Mouse (Mus musculus) T-helper 17 cell (primary cell): ENCODE measurements at regions not wholly inside any gene's neighbourhood (a gene's known extent, or its start where the extent isn't known, plus 50 kb on each side); places are given as distances from the start of the nearest gene placed in this dataset.

ENCODE experiments used
- in situ Hi-C, 2 experiments: fragments of 300-600 bp; cut with MboI, MseI; formaldehyde crosslinking; loops; 1 replicate in 1 of 2; 2 replicates in 1 of 2; pipeline ENCODE4 v1.15.1; 2025; ENCODE audit warnings: high pct_unique_total_duplicates in 2 of 2

- in situ Hi-C loops, result loop anchor here in 1 of 2 experiments (25.0 kb wide), 1 partner anchor 1500 kb away; no protein-coding TSS in a partner anchor
Observed at GRCm38 (mm10) chr7:73612752-73613092, 71.1 kb upstream of the Chd2 start.

GRCm38 (mm10) chr7:73611866-73612751 is 70.5 kb upstream of the Chd2 start:
- in situ Hi-C loops, result loop anchor here in 1 of 2 experiments (25.0 kb wide), 1 partner anchor 1500 kb away; no protein-coding TSS in a partner anchor

GRCm38 (mm10) chr7:73608804-73609275 is 67.2 kb upstream of the Chd2 start:
- in situ Hi-C loops, result loop anchor here in 1 of 2 experiments (25.0 kb wide), 1 partner anchor 1497 kb away; no protein-coding TSS in a partner anchor

GRCm38 (mm10) chr7:73608070-73608803 is 66.6 kb upstream of the Chd2 start:
- in situ Hi-C loops, result loop anchor here in 1 of 2 experiments (25.0 kb wide), 1 partner anchor 1496 kb away; no protein-coding TSS in a partner anchor

GRCm38 (mm10) chr7:73607450-73608005 is 65.9 kb upstream of the Chd2 start:
- in situ Hi-C loops, result loop anchor here in 1 of 2 experiments (25.0 kb wide), 1 partner anchor 1495 kb away; no protein-coding TSS in a partner anchor

- in situ Hi-C loops, result loop anchor here in 1 of 2 experiments (25.0 kb wide), 1 partner anchor 1495 kb away; no protein-coding TSS in a partner anchor
Observed at GRCm38 (mm10) chr7:73606677-73607449, 65.2 kb upstream of the Chd2 start.

- in situ Hi-C loops, result loop anchor here in 1 of 2 experiments (25.0 kb wide), 1 partner anchor 1492 kb away; no protein-coding TSS in a partner anchor
Observed at GRCm38 (mm10) chr7:73604597-73604996, 63.0 kb upstream of the Chd2 start.

GRCm38 (mm10) chr7:73602815-73603551 is 61.4 kb upstream of the Chd2 start:
- in situ Hi-C loops, result loop anchor here in 1 of 2 experiments (25.0 kb wide), 1 partner anchor 1491 kb away; no protein-coding TSS in a partner anchor

GRCm38 (mm10) chr7:73601336-73601735 is 59.7 kb upstream of the Chd2 start:
- in situ Hi-C loops, result loop anchor here in 1 of 2 experiments (25.0 kb wide), 1 partner anchor 1489 kb away; no protein-coding TSS in a partner anchor

- in situ Hi-C loops, result loop anchor here in 1 of 2 experiments (25.0 kb wide), 1 partner anchor 1488 kb away; no protein-coding TSS in a partner anchor
Observed at GRCm38 (mm10) chr7:73600776-73601175, 59.1 kb upstream of the Chd2 start.

GRCm38 (mm10) chr7:73600003-73600385 is 58.4 kb upstream of the Chd2 start:
- in situ Hi-C loops, result loop anchor here in 1 of 2 experiments (25.0 kb wide), 1 partner anchor 1488 kb away; no protein-coding TSS in a partner anchor

GRCm38 (mm10) chr7:73599354-73600002 is 57.8 kb upstream of the Chd2 start:
- in situ Hi-C loops, result loop anchor here in 1 of 2 experiments (25.0 kb wide), 3 partner anchors 1088 to 1988 kb away; no protein-coding TSS in a partner anchor

GRCm38 (mm10) chr7:73597968-73598367 is 56.3 kb upstream of the Chd2 start:
- in situ Hi-C loops, result loop anchor here in 1 of 2 experiments (25.0 kb wide), 2 partner anchors 1089 to 1989 kb away; no protein-coding TSS in a partner anchor

GRCm38 (mm10) chr7:73596866-73597840 is 55.5 kb upstream of the Chd2 start:
- in situ Hi-C loops, result loop anchor here in 1 of 2 experiments (25.0 kb wide), 2 partner anchors 1090 to 1990 kb away; no protein-coding TSS in a partner anchor

GRCm38 (mm10) chr7:73596415-73596814 is 54.8 kb upstream of the Chd2 start:
- in situ Hi-C loops, result loop anchor here in 1 of 2 experiments (25.0 kb wide), 2 partner anchors 1091 to 1991 kb away; no protein-coding TSS in a partner anchor

GRCm38 (mm10) chr7:73595860-73596259 is 54.2 kb upstream of the Chd2 start:
- in situ Hi-C loops, result loop anchor here in 1 of 2 experiments (25.0 kb wide), 2 partner anchors 1091 to 1991 kb away; no protein-coding TSS in a partner anchor

GRCm38 (mm10) chr7:73595140-73595825 is 53.7 kb upstream of the Chd2 start:
- in situ Hi-C loops, result loop anchor here in 1 of 2 experiments (25.0 kb wide), 2 partner anchors 1092 to 1992 kb away; no protein-coding TSS in a partner anchor
